Mouse (Mus musculus) forebrain, embryonic 14.5 days (tissue): ENCODE measurements around the gene Usp22. TPM values are rescaled to one million over a fixed set of nuclear protein-coding genes. Genes with fewer than 3 reads are reported as not detected.
A peak's percentile ranks its signal among the peaks of the same experiment; 100 is the strongest.
"Not testable (repeated sequence)": the region's sequence is repeated elsewhere in the genome, so short reads cannot be mapped to it uniquely, and the experiment has no call there.

Experiments used
- ATAC-seq: fragments of 200-750 bp; cut with Nextera tagmentation; 2 replicates; pipeline ENCODE4 v1.8.0; 2017; ENCODE audit warnings: mild to moderate bottlenecking, moderate library complexity
- DNase-seq: peaks from one replicate; pipeline ENCODE4 v3.0.0-alpha.2; 2015; ENCODE audit warnings: low spot score
- H3K27ac ChIP-seq: fragments of 300-500 bp; sonication (generic); 2 replicates; pipeline ENCODE4 v1.5.1; 2014; ENCODE audit warnings: low read depth, mild to moderate bottlenecking, control low read depth, low read length, moderate library complexity
- H3K27me3 ChIP-seq: fragments of 300-500 bp; sonication (generic); replicated peaks from 2 replicates; pipeline ENCODE4 v1.6.1; 2014; ENCODE audit warnings: low read length, control low read depth, mixed read lengths; ENCODE audit not compliant: control insufficient read depth, insufficient read depth
- H3K36me3 ChIP-seq: fragments of 300-500 bp; sonication (generic); 2 replicates; pipeline ENCODE4 v1.6.1; 2014; ENCODE audit warnings: low read length, control low read depth; ENCODE audit not compliant: control insufficient read depth, insufficient read depth
- H3K4me1 ChIP-seq: fragments of 300-500 bp; sonication (generic); 2 replicates; pipeline ENCODE4 v1.6.1; 2014; ENCODE audit warnings: antibody characterized with exemption, low read length, control low read depth; ENCODE audit not compliant: control insufficient read depth, insufficient read depth
- H3K4me2 ChIP-seq: fragments of 300-500 bp; sonication (generic); 2 replicates; pipeline ENCODE4 v1.6.1; 2014; ENCODE audit warnings: mild to moderate bottlenecking, control low read depth, low read length
- H3K4me3 ChIP-seq: fragments of 300-500 bp; sonication (generic); 2 replicates; pipeline ENCODE4 v1.5.1; 2014; ENCODE audit warnings: low read depth, low read length, control low read depth
- H3K9ac ChIP-seq: fragments of 300-500 bp; sonication (generic); 2 replicates; pipeline ENCODE4 v1.6.1; 2014; ENCODE audit warnings: mild to moderate bottlenecking, low read length, control low read depth, moderate library complexity
- H3K9me3 ChIP-seq: fragments of 300-500 bp; sonication (generic); replicated peaks from 2 replicates; pipeline ENCODE4 v1.6.1; 2016; ENCODE audit warnings: low read length, control low read depth, mixed read lengths; ENCODE audit not compliant: control insufficient read depth
- WGBS: fragments of 180-500 bp; shearing (Covaris S2); extraction: QIAGEN DNeasy Blood & Tissue Kit; methylation state at CpG from one replicate; pipeline ENCODE4 v1.1.7; 2014; 5-methylcytosine and 5-hydroxymethylcytosine counted together
- polyA plus RNA-seq: library from polyadenylated mRNA; unstranded; fragments of >200 nt; fragmentation: Nextera tagmentation; extraction: Ambion mirVana; gene quantifications from 2 replicates; pipeline ENCODE4 v1.2.1, GENCODE M21; 2014

The Usp22 gene
- polyA plus RNA-seq, 1 experiment from 2014 or later, result 359 TPM

- ATAC-seq, result no peak
- Histone ChIP-seq H3K27ac (no peak overlapping the region), H3K36me3 (no peaks in the 10 kb centered on the region), H3K4me1 (no peaks in the 10 kb centered on the region), H3K27me3 (no peaks in the 10 kb centered on the region), H3K9ac (no peak overlapping the region), H3K4me2 (no peak overlapping the region), H3K9me3 (no peaks in the 10 kb centered on the region), H3K4me3 (no peak overlapping the region)
- WGBS, result 8% methylated on average over 9 of the region's 9 CpGs
- peak; percentile 86 for DNase-seq
These were observed 18.5 kb upstream of the Usp22 start for GRCm38 (mm10) chr11:61193392-61193791.

GRCm38 (mm10) chr11:61192779-61193178, 17.9 kb upstream of the Usp22 start:
- no peaks in the 10 kb centered on the region for H3K27me3 ChIP-seq
- DNase-seq (no peak), ATAC-seq (no peak)
- H3K4me3 ChIP-seq, result no peak overlapping the region
- H3K9ac ChIP-seq, result no peak overlapping the region
- H3K36me3 ChIP-seq, result no peaks in the 10 kb centered on the region
- H3K4me2 ChIP-seq, result no peak overlapping the region
- H3K4me1 ChIP-seq, result no peaks in the 10 kb centered on the region
- WGBS, result 100% methylated on average over 2 of the region's 2 CpGs
- H3K9me3 ChIP-seq, result no peaks in the 10 kb centered on the region
- H3K27ac ChIP-seq, result no peak overlapping the region

GRCm38 (mm10) chr11:61192123-61192522, 17.3 kb upstream of the Usp22 start:
- not testable (repeated sequence) for H3K9ac ChIP-seq, H3K4me3 ChIP-seq, DNase-seq, H3K27ac ChIP-seq, H3K27me3 ChIP-seq, H3K36me3 ChIP-seq, ATAC-seq, H3K9me3 ChIP-seq, H3K4me2 ChIP-seq, H3K4me1 ChIP-seq
- WGBS, result 95% methylated on average over 7 of the region's 10 CpGs

DNA sequence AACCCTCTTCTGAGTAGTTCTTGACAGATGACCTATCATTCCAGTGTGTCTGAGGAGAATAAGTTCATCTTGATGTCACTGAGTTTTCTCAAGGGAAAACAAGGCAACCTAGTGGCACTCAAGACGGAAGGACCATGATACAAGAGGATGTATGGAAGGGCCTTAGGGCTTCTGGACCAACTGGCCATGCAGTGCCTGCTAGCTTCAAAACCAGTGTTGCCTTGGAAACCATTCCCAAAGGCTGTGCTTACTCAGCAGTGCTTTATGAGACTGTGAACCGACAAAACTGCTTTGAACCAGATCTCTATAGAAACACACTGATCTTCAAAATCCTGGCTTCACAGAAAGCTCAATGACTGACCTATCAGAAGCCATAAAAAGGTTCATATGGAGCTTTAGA, 15.9 kb upstream of the Usp22 start:
- DNase-seq (peak; percentile 39), ATAC-seq (no peak)
- no peaks in the 10 kb centered on the region for H3K9me3 ChIP-seq
- H3K4me1 ChIP-seq, result no peaks in the 10 kb centered on the region
- 75% methylated on average over 2 of the region's 2 CpGs for WGBS
- no peaks in the 10 kb centered on the region for H3K27me3 ChIP-seq
- H3K36me3 ChIP-seq, result no peaks in the 10 kb centered on the region
- H3K4me2 ChIP-seq, result no peak overlapping the region
- no peak overlapping the region for H3K4me3 ChIP-seq
- no peak overlapping the region for H3K9ac ChIP-seq
- H3K27ac ChIP-seq, result no peak overlapping the region

DNA sequence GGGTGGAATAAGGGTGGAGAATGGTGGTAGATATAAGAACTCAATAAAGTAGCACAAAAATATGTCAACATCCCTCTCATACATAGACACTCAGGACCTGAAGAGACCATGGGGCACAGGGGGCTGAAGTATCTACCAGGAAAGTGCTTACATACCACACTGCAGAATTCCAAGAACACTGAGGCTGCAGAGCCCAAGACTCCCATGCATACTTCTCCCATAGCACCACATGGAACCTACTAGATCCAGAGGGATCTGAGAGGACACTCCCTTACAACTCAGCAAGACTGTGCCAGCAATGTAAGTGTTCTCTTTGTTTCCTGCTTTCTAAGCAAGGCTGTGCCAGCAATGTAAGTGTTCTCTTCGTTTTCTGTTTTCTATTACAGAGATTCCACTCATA, 9.0 kb upstream of the Usp22 start:
- H3K4me2 ChIP-seq, result no peak overlapping the region
- 64% methylated on average over 1 of the region's 1 CpGs for WGBS

DNA sequence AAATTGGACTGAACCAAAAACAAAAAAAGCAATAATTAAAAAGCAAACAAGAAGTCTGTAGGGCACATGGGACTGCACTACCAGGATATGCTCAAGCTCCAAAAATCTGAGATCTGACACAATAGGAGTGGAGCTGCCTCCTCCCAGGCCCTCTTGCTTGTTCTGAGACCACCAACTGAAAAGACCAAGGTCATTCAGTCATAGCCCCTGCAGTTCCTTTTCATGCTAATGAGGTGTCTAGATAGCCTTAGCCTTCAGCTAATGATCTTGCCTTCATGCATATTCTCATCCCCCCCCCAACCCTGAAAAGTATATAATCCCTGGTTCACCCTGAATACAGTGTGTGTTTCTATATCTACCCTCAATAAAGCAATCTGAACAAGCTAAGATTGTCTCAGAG, 6.8 kb upstream of the Usp22 start:
- no peaks in the 10 kb centered on the region for H3K27me3 ChIP-seq
- no peaks in the 10 kb centered on the region for H3K36me3 ChIP-seq
- H3K4me1 ChIP-seq, result no peaks in the 10 kb centered on the region
- ATAC-seq, result no peak
- no peak overlapping the region for H3K9ac ChIP-seq
- H3K4me2 ChIP-seq, result no peak overlapping the region
- DNase-seq, result no peak
- H3K9me3 ChIP-seq, result no peaks in the 10 kb centered on the region
- no peak overlapping the region for H3K27ac ChIP-seq
- no peak overlapping the region for H3K4me3 ChIP-seq

More for the DNA sequence above, 9.0 kb upstream of the Usp22 start:
- Histone ChIP-seq H3K4me3 (no peak overlapping the region), H3K27ac (no peak overlapping the region), H3K27me3 (no peaks in the 10 kb centered on the region), H3K36me3 (no peaks in the 10 kb centered on the region), H3K9ac (no peak overlapping the region), H3K9me3 (no peaks in the 10 kb centered on the region), H3K4me1 (no peaks in the 10 kb centered on the region)
- ATAC-seq (no peak), DNase-seq (no peak)

DNA sequence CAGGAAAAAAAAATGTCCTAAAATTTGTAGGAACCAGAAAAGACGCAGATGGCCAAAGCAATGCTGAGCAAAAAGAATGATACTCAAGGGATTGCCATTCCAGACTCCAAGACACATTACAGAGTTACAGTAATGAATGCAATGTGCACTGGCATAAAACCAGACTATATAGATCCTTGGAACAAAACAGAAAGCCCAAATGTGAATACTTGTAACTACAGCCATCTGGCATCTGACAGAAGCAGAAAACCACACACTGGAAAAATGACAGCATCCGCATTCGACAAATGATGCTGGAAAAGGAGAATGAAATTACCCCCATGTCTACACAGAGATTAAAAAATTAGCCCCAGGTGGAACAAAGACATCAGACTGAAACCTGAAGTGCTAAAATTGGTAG, 5.5 kb upstream of the Usp22 start:
- WGBS, result 81% methylated on average over 3 of the region's 3 CpGs
- ATAC-seq (no peak), DNase-seq (peak; percentile 70)

DNA sequence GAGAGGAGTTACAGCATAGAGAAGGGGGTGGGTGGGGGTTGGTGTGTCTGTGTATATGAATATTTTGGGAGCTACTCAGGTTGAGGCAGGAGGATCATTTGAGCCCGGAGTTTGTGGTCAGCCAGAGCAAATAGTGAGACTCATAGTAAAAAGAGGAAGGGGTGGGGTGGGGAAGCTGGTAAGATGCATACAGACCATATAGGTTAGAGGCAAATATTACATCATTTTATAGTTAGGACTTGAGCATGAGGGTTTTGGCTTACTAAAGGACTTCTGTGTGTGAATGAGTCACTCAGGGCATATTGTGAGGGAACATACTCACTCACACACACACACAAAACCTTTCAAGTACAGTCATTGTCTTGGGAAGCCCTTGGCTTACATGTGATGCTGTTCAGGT, 1.5 kb upstream of the Usp22 start:
- ATAC-seq, result no peak
- Histone ChIP-seq H3K36me3 (no peaks in the 10 kb centered on the region), H3K4me3 (no peak overlapping the region), H3K9ac (no peak overlapping the region), H3K27ac (no peak overlapping the region), H3K9me3 (no peaks in the 10 kb centered on the region), H3K4me1 (peaks cover 19% of the 10 kb centered on the region), H3K27me3 (no peaks in the 10 kb centered on the region), H3K4me2 (0 out of 2 replicates have a peak overlapping the region, but pooled peaks have one; percentile 42)
- no peak for DNase-seq
- WGBS, result 86% methylated on average over 1 of the region's 1 CpGs

More for the DNA sequence above, 5.5 kb upstream of the Usp22 start:
- Histone ChIP-seq H3K27ac (peak overlapping the region; percentile 48; the same call in 1 of the 2 replicates), H3K36me3 (no peaks in the 10 kb centered on the region), H3K4me3 (no peak overlapping the region), H3K4me1 (peaks cover 4% of the 10 kb centered on the region; the same call in 1 of the 2 replicates), H3K4me2 (no peak overlapping the region), H3K27me3 (no peaks in the 10 kb centered on the region), H3K9me3 (no peaks in the 10 kb centered on the region), H3K9ac (no peak overlapping the region)

- Histone ChIP-seq H3K4me1 (peaks cover 21% of the 10 kb centered on the region), H3K27me3 (no peaks in the 10 kb centered on the region), H3K9me3 (no peaks in the 10 kb centered on the region), H3K4me2 (peak overlapping the region; percentile 42), H3K27ac (peak overlapping the region; percentile 98), H3K9ac (no peak overlapping the region), H3K4me3 (peak overlapping the region; percentile 96), H3K36me3 (no peaks in the 10 kb centered on the region)
- no peak for ATAC-seq
- no peak for DNase-seq
- WGBS, result 72% methylated on average over 5 of the region's 5 CpGs
These were observed 923 bp upstream of the Usp22 start for GRCm38 (mm10) chr11:61175778-61176177.
